ENCODE assay signal across 23 mouse cellular contexts in the genomic region with DNA sequence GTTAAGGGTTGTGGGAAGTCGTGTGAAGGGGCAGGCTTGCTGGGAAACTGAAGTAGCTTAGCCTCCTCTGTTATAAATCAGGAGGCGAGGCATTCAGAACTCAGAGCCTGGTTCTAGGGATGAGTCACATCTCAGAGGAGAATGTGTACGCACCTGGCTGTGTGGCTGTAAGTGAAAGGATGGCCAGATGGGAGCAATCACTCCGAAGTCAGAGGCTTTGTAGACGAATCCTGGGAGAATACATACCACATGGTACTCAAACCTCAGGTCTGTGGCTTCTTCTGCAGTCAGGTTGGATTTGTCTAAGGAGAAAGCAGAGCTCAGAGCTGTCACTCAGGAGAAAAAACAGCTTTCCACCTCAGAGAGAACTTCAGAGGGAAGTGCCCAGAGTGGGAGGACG.
A peak's percentile ranks its signal among the peaks of the same experiment; 100 is the strongest.
DNase-seq lines count a peak whose midpoint lies in the region; ATAC-seq and TF ChIP-seq lines count a peak whose summit lies in the region.
"Had no signal": no experiment of that assay in that cellular context is flagged by ENCODE, and none has a peak within 500 bp of the region (broad histone marks: within the 10 kb centered on the region; RNA-seq: fewer than 3 reads in every experiment).

No protein-coding gene starts in this region.

- H3K36me3 ChIP-seq in heart, embryonic 12.5 days: no peaks in the 10 kb centered on the region
- H3K36me3 ChIP-seq in neural tube, embryonic 15.5 days: no peaks in the 10 kb centered on the region
- no peaks in the 10 kb centered on the region for H3K36me3 ChIP-seq in hindbrain, postnatal 0 days (ENCODE audit: insufficient read depth, low read length)
- H3K36me3 ChIP-seq: heart, embryonic 13.5 days; kidney, embryonic 15.5 days; limb, embryonic 10.5 days had no signal

- H3K9ac ChIP-seq in heart, embryonic 12.5 days: no peak overlapping the region
- no peak overlapping the region for H3K9ac ChIP-seq in neural tube, embryonic 15.5 days (replicated peaks)
- H3K9ac ChIP-seq in hindbrain, postnatal 0 days (replicated peaks; ENCODE audit: low read length): no peak overlapping the region
- H3K9ac ChIP-seq: forebrain, embryonic 13.5 days; heart, embryonic 13.5 days; hindbrain, embryonic 14.5 days; kidney, embryonic 15.5 days; liver, postnatal 0 days had no signal

- H3K27me3 ChIP-seq in heart, embryonic 12.5 days (replicated peaks): no peaks in the 10 kb centered on the region
- H3K27me3 ChIP-seq in neural tube, embryonic 15.5 days (replicated peaks): no peaks in the 10 kb centered on the region
- no peaks in the 10 kb centered on the region for H3K27me3 ChIP-seq in hindbrain, postnatal 0 days (ENCODE audit: insufficient read depth, low read length)
- H3K27me3 ChIP-seq: CH12.LX; forebrain, embryonic 13.5 days; heart, embryonic 13.5 days; kidney, embryonic 15.5 days had no signal

- no peak for TF ChIP-seq CTCF in hindbrain, postnatal 0 days (IDR thresholded peaks at IDR 0.05; ENCODE audit: low read depth)

- H3K4me3 ChIP-seq in heart, embryonic 12.5 days: no peak overlapping the region
- no peak overlapping the region for H3K4me3 ChIP-seq in neural tube, embryonic 15.5 days (replicated peaks)
- no peak overlapping the region for H3K4me3 ChIP-seq in hindbrain, postnatal 0 days (ENCODE audit: low read length)
- H3K4me3 ChIP-seq: erythroblast, embryonic 14.5 days; forebrain, embryonic 13.5 days; heart, embryonic 13.5 days; kidney, embryonic 15.5 days; limb, embryonic 10.5 days; myocyte had no signal

- no peak overlapping the region for H3K4me2 ChIP-seq in heart, embryonic 12.5 days
- H3K4me2 ChIP-seq in neural tube, embryonic 15.5 days: no peak overlapping the region
- H3K4me2 ChIP-seq in hindbrain, postnatal 0 days (ENCODE audit: low read depth, low read length): no peak overlapping the region
- H3K4me2 ChIP-seq: forebrain, embryonic 13.5 days; heart, embryonic 13.5 days; hindbrain, embryonic 14.5 days; kidney, embryonic 15.5 days had no signal

- H3K27ac ChIP-seq in heart, embryonic 12.5 days (ENCODE audit: poor library complexity, severe bottlenecking): no peak overlapping the region
- no peak overlapping the region for H3K27ac ChIP-seq in neural tube, embryonic 15.5 days (replicated peaks)
- H3K27ac ChIP-seq in hindbrain, postnatal 0 days: no peak overlapping the region
- H3K27ac ChIP-seq: forebrain, embryonic 13.5 days; hindbrain, embryonic 14.5 days; limb, embryonic 10.5 days had no signal

- ATAC-seq in heart, embryonic 12.5 days (ENCODE audit: insufficient number of reproducible peaks, low FRiP score): no peak
- no peak for ATAC-seq in neural tube, embryonic 15.5 days (ENCODE audit: low FRiP score)
- no peak for ATAC-seq in hindbrain, postnatal 0 days
- ATAC-seq: forebrain, embryonic 13.5 days; intestine, embryonic 16.5 days; liver, postnatal 0 days had no signal

- 65% methylated on average over 6 of the region's 6 CpGs for WGBS in heart, embryonic 12.5 days
- 67% methylated on average over 6 of the region's 6 CpGs for WGBS in neural tube, embryonic 15.5 days
- 78% methylated on average over 6 of the region's 6 CpGs for WGBS in hindbrain, postnatal 0 days

- H3K4me1 ChIP-seq in heart, embryonic 12.5 days (replicated peaks): peaks cover 32% of the 10 kb centered on the region
- H3K4me1 ChIP-seq in neural tube, embryonic 15.5 days: no peaks in the 10 kb centered on the region
- H3K4me1 ChIP-seq in hindbrain, postnatal 0 days (ENCODE audit: insufficient read depth, low read length): no peaks in the 10 kb centered on the region
- H3K4me1 ChIP-seq: forebrain, embryonic 13.5 days had no signal

- H3K9me3 ChIP-seq in heart, embryonic 12.5 days (replicated peaks): no peaks in the 10 kb centered on the region
- no peaks in the 10 kb centered on the region for H3K9me3 ChIP-seq in neural tube, embryonic 15.5 days (replicated peaks)
- H3K9me3 ChIP-seq in hindbrain, postnatal 0 days (ENCODE audit: low read length): no peaks in the 10 kb centered on the region
- H3K9me3 ChIP-seq: forebrain, embryonic 13.5 days; heart, embryonic 13.5 days; kidney, embryonic 15.5 days; limb, embryonic 10.5 days had no signal

- peak; percentile 82 for DNase-seq in heart, adult 11 months
- peak; percentile 20 for DNase-seq in neural tube, embryonic 10.5 days (ENCODE audit: extremely low spot score, low spot score)
- peak; percentile 55 for DNase-seq in 3T3-L1 (ENCODE audit: low read depth, low spot score)
- peak; percentile 17 for DNase-seq in embryo, embryonic 11.5 days (ENCODE audit: low read depth, low spot score)
- DNase-seq in adrenal gland, postnatal 36 days: no peak
- DNase-seq in hindbrain, postnatal 0 days (ENCODE audit: low spot score): no peak
- DNase-seq: cerebellum, adult 9-11 months; heart, postnatal 36 days; layer of hippocampus, postnatal 36 days; liver, postnatal 0 days; lung, postnatal 10 days; midbrain, embryonic 14.5 days had no signal

Comparison
In these comparisons a context has a peak if more than half of its experiments do, and no peak if none do; other contexts are left out.
1. DNase-seq: peak in heart, adult 11 months (single experiment), neural tube, embryonic 10.5 days (single experiment), 3T3-L1 (single experiment) and embryo, embryonic 11.5 days (single experiment); none in adrenal gland, postnatal 36 days (0 of 2) and hindbrain, postnatal 0 days (single experiment).